Mouse (Mus musculus): ENCODE measurements around the gene Itga4. TPM values are rescaled to one million over a fixed set of nuclear protein-coding genes. Genes with fewer than 3 reads are reported as not detected.

The Itga4 gene
- 3.0 and 4.5 TPM in 2 replicates for polyA plus RNA-seq (2012; rRNA removed)

DNA sequence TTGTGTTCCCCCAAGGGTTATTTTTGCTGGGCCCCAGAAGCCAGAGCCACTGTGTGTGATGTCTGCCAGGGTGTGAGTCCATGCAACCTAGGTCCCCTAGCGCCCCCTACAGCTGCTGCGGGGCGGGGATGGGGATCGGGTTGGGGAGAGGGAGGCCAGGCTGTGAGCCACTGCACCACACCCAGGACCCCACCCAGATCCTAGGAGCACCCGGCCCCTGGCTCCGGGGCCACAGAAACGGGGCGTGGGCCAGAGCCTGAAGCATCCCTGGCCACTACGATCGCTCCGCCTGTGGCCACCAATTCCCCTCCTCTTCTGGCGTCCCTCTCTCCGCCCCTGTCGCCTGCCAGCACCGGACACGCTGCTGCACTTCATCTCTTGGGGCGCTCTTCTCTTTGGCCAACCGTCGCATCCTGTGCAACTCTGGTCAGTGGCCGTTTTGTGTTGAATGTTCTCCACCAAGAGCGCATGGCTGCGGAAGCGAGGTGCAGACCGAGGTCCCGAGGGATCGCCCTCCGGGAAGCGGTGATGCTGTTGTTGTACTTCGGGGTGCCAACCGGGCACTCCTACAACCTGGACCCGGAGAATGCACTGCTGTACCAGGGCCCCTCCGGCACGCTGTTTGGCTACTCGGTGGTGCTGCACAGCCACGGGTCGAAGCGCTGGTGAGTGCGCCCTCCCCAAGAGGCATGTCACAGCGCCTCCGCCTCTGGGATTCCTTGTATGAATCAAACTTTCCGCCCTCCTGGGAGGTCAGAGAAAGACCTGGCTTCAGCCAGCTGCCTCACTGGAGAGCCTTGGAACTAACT is at the start of gene Itga4:
TSS of gene Itga4 (plus strand) at position 235 of the 809 bp plus-strand sequence.
- peak; percentile 34 to 82 for DNase-seq (ENCODE audit: extremely low spot score in 1 of 2, low spot score in 1 of 2)

DNA sequence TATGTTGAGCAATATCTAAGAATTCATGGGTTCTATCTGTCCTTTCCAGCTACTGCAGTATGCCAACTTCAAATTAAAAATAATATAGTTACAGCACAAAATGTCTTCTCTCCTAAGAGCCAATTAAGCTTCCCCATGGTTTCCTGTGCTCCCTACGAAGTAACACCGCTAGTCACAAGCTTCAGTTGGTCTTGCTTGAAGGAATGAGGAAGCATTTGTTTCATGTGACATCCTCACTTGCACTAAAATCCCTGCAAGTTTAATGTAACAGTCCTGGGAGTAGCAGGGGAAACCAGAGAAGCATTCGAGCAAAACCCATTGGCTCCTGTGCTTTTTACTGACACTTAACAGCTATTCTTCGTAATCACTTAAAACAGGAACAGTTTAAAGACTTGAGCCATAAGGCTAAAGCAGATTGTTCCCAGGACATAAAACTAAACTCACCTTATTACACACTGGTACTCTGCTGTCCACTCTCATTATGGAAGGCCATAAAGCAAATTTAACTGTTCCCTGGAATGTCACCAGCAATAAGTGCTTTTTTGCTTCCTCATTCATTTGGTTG is 49.0 kb upstream of the Itga4 start:
- DNase-seq (ENCODE audit: extremely low spot score in 1 of 2, low spot score in 1 of 2) = no peak

DNA sequence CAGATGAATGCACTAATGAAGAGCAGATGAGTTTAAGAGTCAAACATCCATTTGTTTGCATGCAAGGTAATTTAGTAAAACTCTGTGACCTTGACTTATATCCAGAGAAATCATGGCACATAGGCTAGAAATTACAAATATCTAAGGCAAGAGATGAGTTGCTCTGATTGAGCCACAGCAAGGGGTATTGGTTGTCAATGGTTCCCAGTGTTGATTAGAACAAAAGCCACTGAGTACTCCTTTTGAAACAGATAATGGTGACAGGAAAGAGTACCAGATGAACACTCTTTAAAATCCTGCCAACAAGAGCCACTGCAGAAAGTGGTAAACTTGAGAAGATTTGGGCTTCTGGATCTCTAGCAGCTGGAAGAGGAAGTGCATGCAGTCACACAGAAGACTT is 40.2 kb upstream of the Itga4 start:
- DNase-seq (ENCODE audit: extremely low spot score in 1 of 2, low spot score in 1 of 2) = no peak

DNA sequence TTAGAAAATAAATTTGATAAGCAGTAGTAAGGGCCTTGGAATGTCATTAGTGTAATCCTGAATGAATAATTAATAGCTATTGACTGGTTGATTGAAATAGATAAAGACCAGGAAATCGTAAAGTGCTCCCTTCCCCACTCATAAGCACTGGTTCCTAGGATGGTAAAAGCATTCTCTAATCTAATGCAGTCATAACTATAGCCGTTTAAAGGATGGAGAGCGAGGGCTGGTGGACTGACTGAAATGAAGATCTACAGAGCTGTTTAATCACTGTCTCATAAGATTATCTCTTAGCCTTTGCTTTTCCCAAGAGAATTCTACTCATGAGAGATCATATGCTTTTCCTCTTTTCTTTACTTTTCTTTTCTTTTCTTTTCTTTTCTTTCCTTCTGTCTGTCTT is 39.7 kb upstream of the Itga4 start:
- DNase-seq (ENCODE audit: extremely low spot score in 1 of 2, low spot score in 1 of 2) = no peak

DNA sequence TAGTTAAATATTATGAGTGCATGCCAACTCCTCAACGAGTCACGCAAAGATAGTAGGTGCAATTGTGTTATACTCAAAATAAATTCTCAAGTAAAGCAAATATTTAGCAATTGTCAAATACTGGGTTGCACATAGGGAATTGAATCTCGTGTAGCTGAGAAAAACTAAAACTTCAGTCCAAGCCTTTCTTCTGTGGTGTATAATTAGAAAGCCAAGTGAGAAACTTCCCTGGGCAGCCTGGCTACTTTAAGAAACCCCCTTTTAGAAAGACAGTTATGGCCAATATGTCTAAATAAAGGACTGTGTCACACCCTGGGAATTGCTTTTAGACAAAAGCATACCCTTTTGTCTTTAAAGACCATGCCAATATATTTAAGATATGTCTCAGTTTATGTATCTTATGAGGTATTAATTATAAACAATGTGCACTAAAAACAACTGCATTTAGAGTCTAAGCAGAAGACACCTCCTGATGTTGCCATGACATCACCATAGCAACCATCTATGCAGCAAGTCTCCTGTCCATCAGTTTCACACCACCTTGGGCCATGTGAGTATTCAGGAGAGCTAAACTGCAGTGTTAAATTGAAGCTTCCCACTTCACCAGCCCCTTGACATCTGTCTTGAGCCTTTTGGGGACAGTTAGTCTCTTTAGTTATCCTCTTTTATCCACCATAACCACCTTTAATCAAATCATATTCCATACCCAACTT is 30.4 kb upstream of the Itga4 start:
- peak in 1 of 2 experiments; percentile 10 for DNase-seq (ENCODE audit: extremely low spot score in 1 of 2, low spot score in 1 of 2)

DNA sequence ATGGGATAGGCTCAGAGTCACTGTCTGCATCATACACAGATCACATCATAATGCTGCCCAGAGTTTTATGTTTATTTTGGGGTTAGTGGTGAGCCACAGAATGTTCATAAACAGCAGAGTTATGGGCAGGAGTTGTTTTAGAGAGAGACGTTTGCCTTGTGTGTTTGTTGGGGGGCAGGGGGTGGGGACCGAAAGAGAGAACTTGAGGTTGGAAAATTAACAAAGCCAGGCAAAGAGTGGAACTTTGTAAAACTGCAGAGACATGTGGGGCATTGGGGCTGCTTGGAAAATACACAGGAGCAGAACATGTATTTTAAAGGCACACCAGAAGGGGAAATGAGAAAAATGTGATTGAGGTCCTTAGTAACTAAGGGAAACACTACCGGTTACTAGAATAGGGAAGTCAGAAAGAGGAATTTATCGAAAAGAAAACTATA is 27.4 kb upstream of the Itga4 start:
- DNase-seq (ENCODE audit: extremely low spot score in 1 of 2, low spot score in 1 of 2) = no peak

DNA sequence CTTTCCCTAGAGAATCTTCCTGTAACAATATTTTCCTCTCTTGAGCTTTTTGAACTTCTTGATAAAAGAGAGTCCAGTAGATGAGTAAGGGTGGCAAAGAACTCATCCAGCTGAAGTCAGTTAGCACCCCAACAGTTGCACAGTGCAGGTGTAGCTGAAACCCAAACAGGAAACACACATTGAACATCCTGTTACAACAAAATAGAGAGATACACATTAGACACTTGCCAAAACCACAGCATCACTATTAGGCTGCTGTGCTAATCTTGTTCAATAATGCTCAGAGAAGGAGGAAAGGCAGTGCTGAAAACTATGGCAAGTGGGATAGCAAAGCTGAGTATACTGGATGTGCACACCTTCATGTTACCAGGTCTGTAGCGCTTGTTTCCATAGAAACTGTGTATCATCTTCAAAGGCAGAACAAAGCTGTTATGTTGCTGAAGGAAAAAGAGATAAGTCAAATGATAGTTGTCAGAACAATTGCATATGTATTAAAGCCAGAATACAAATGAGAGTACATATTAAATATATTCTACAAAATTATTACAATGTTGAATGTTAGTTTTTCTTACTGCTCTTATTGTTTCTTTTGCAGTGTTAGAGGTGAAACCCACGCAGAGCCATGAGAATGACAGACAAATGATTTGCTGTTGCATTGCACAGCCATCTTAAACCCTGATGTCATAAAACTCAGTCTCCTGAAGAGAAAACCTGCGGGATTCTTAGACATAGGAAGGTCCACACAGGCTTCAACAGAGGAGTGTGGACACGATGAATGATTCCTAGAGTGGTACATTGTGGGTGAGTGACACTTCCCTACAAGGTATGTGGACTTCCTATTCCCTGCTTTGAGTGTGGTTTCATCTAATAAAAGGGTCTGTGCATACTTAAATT is 23.9 kb upstream of the Itga4 start:
- DNase-seq (ENCODE audit: extremely low spot score in 1 of 2, low spot score in 1 of 2) = no peak

- no peak for DNase-seq (ENCODE audit: extremely low spot score in 1 of 2, low spot score in 1 of 2)
These were observed 19.3 kb upstream of the Itga4 start for GRCm38 (mm10) chr2:79235767-79236487.

GRCm38 (mm10) chr2:79237216-79237615 is 18.0 kb upstream of the Itga4 start:
- no peak for DNase-seq (ENCODE audit: extremely low spot score in 1 of 2, low spot score in 1 of 2)

- no peak for DNase-seq (ENCODE audit: extremely low spot score in 1 of 2, low spot score in 1 of 2)
These were observed 10.9 kb upstream of the Itga4 start for GRCm38 (mm10) chr2:79244276-79244675.

GRCm38 (mm10) chr2:79244743-79245142 is 10.5 kb upstream of the Itga4 start:
- DNase-seq (ENCODE audit: extremely low spot score in 1 of 2, low spot score in 1 of 2) = no peak

DNA sequence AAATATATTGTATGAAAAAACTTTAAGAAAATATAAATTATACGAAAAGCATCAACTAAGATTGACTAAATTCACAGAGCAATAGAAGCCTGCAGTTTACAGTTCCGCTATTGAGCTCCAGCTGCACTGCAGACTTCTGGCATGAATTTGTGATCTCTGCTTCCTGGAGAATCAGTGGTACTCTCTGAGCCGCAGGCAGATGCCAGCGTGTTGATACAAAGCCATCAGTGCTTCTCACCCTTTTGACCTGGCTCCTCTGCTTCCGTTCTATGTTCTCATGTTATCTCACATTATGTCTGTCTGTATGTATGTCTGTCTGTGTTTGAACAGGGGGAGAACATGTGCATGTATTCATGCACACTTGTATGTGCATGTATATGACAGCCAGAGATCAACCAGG is 6.9 kb upstream of the Itga4 start:
- no peak for DNase-seq (ENCODE audit: extremely low spot score in 1 of 2, low spot score in 1 of 2)

GRCm38 (mm10) chr2:79250510-79250909 is 4.7 kb upstream of the Itga4 start:
- no peak for DNase-seq (ENCODE audit: extremely low spot score in 1 of 2, low spot score in 1 of 2)

DNA sequence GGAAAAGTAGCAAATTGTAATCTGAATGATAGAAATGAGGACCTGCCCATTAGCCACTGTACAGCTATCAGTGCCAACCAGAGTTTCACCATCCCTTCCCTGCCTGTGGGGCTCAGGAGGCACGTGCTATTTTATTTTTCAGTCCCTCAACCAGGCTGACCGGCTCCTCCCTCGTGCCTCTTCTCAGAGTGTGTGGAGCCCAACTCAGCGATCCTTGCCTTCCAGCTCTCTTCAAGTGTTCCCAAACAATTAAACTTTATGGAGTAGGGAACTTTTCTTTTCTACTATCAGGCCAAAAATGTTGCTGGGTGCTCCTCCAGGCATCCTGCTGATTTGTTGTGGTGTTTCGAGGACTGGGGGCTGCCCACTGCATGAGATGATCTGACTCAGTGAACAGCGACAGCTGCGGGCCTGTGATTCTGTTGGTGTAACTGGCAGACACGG is 1.4 kb upstream of the Itga4 start:
- DNase-seq (ENCODE audit: extremely low spot score in 1 of 2, low spot score in 1 of 2) = no peak

- no peak for DNase-seq (ENCODE audit: extremely low spot score in 1 of 2, low spot score in 1 of 2)
These were observed 536 bp upstream of the Itga4 start for GRCm38 (mm10) chr2:79254588-79255191.

GRCm38 (mm10) chr2:79256001-79256339 is 744 bp downstream of the Itga4 start:
- DNase-seq (ENCODE audit: extremely low spot score in 1 of 2, low spot score in 1 of 2) = no peak

GRCm38 (mm10) chr2:79256376-79256775 is 1.1 kb downstream of the Itga4 start:
- no peak for DNase-seq (ENCODE audit: extremely low spot score in 1 of 2, low spot score in 1 of 2)

DNA sequence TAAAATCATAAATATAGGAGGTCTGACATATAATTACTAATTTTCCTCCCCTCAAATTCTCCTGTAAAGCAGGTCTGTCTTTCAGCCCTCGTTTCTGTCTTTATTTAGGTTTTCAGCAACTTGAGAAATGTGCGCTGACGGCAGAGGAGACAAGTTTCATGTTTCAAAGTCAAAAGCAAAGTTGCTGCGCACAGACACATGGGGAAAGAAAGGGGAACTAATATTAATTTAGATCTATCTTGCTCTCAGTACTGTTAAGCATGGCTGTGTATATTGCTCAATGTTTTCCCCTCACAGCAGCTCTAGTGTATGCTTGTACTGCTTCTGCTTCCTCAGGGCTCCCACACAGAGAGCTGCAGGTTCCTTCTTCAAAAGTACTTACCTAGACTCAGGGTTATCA is 1.7 kb downstream of the Itga4 start:
- DNase-seq (ENCODE audit: extremely low spot score in 1 of 2, low spot score in 1 of 2) = no peak

- no peak for DNase-seq (ENCODE audit: extremely low spot score in 1 of 2, low spot score in 1 of 2)
These were observed 2.2 kb downstream of the Itga4 start for GRCm38 (mm10) chr2:79257411-79257810.

DNA sequence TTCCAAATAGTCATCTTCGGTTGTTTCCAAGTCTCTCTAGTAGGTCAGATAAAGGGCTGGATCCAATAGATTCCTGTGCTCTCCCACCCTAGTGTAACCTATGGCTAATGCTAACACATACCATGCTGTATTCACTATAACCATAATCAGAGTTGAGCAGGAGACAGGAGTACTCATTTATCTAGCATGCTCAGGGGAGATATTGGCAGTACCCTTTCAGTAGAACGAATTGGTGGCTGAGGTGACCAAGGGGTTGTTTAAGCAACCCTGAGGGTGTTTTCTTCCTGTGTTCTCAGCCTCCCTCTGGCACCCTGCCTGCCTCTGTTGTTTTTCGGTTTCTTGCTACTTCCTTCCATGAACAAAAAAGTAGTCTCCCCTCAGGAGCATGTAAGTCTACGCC is 4.1 kb downstream of the Itga4 start:
- no peak for DNase-seq (ENCODE audit: extremely low spot score in 1 of 2, low spot score in 1 of 2)
